Mouse (Mus musculus) small intestine, adult 2 months (tissue): ENCODE results near the gene Alpl.

ENCODE experiments used
- CTCF ChIP-seq: fragments of 200-500 bp; IDR thresholded peaks from 2 replicates; pipeline ENCODE4 v1.5.1; 2012; ENCODE audit warnings: low read depth, mild to moderate bottlenecking, control low read depth, inconsistent platforms, low read length, moderate library complexity, mixed read lengths; ENCODE audit not compliant: insufficient replicate concordance, insufficient read length; ENCODE audit errors: extremely low read depth
- POLR2A ChIP-seq: fragments of 200-500 bp; IDR thresholded peaks from 2 replicates; pipeline ENCODE4 v1.6.1; 2012; ENCODE audit warnings: low read depth, mild to moderate bottlenecking, control low read depth, inconsistent platforms, low read length, moderate library complexity

GRCm38 (mm10) chr4:137820721-137821120 is 24.5 kb upstream of the Alpl start:
- no peak for TF ChIP-seq CTCF
- no peak for TF ChIP-seq POLR2A
